Mouse (Mus musculus) mouse embryonic stem cell (cell line): Measurements from ENCODE around the gene Gstm3.
"Not testable (repeated sequence)": the region's sequence is repeated elsewhere in the genome, so short reads cannot be mapped to it uniquely, and the experiment has no call there.

Source experiments
- in situ Hi-C, 2 experiments: fragments of 300-500 bp; cut with MboI; formaldehyde crosslinking; loops; 1 replicate in 1 of 2; 3 replicates in 1 of 2; pipeline ENCODE4 v1.14.3; 2019 to 2020; ENCODE audit warnings: low sequenced_read_pairs in 2 of 2, low pct_unique_long_range_greater_than_20kb in 1 of 2, mixed read lengths in 1 of 2; ENCODE audit not compliant: unreplicated experiment in 1 of 2

Gene Gstm3

GRCm38 (mm10) chr3:107968724-107969395, at the start of gene Gstm3:
TSS of gene Gstm3 (minus strand) at chr3:107969283.
- in situ Hi-C loops: loop anchor here in 1 of 2 experiments (5.0 kb wide), 1 partner anchor 43 kb away; no protein-coding TSS in a partner anchor

GRCm38 (mm10) chr3:108018190-108018820, 49.2 kb upstream of the Gstm3 start:
- in situ Hi-C loops: no loop called here

GRCm38 (mm10) chr3:108017473-108018189, 48.5 kb upstream of the Gstm3 start, which contains the start of gene Gstm1:
TSS of gene Gstm1 (minus strand) at chr3:108017973.
- in situ Hi-C loops: no loop called here

- in situ Hi-C loops: not testable (repeated sequence)
These were observed 47.4 kb upstream of the Gstm3 start for GRCm38 (mm10) chr3:108016468-108016867.

GRCm38 (mm10) chr3:108014974-108015346, 45.9 kb upstream of the Gstm3 start:
- in situ Hi-C loops: loop anchor here in 1 of 2 experiments (5.0 kb wide), 1 partner anchor 48 kb away; the partner anchor contains the start of gene Gstm3

GRCm38 (mm10) chr3:108014098-108014973, 45.3 kb upstream of the Gstm3 start:
- in situ Hi-C loops: loop anchor here in 1 of 2 experiments (5.0 kb wide), 1 partner anchor 47 kb away; the partner anchor contains the start of gene Gstm3

GRCm38 (mm10) chr3:108013331-108013871, 44.3 kb upstream of the Gstm3 start:
- in situ Hi-C loops: loop anchor here in 1 of 2 experiments (5.0 kb wide), 1 partner anchor 46 kb away; the partner anchor contains the start of gene Gstm3

- in situ Hi-C loops: loop anchor here in 1 of 2 experiments (5.0 kb wide), 1 partner anchor 44 kb away; the partner anchor contains the start of gene Gstm3
These were observed 42.5 kb upstream of the Gstm3 start for GRCm38 (mm10) chr3:108011558-108011957.

- in situ Hi-C loops: loop anchor here in 1 of 2 experiments (5.0 kb wide), 1 partner anchor 43 kb away; the partner anchor contains the start of gene Gstm3
These were observed 41.2 kb upstream of the Gstm3 start for GRCm38 (mm10) chr3:108010286-108010685.

GRCm38 (mm10) chr3:108002021-108002420, 32.9 kb upstream of the Gstm3 start:
- in situ Hi-C loops: no loop called here

- in situ Hi-C loops: no loop called here
These were observed 30.4 kb upstream of the Gstm3 start for GRCm38 (mm10) chr3:107999491-107999890.

- in situ Hi-C loops: no loop called here
These were observed 29.5 kb upstream of the Gstm3 start for GRCm38 (mm10) chr3:107998591-107998990.

GRCm38 (mm10) chr3:107996576-107996975, 27.5 kb upstream of the Gstm3 start:
- in situ Hi-C loops: no loop called here

GRCm38 (mm10) chr3:107995974-107996373, 26.9 kb upstream of the Gstm3 start:
- in situ Hi-C loops: not testable (repeated sequence)

GRCm38 (mm10) chr3:107986041-107986562, 17.0 kb upstream of the Gstm3 start, which contains the start of gene Gstm2:
TSS of gene Gstm2 (minus strand) at chr3:107986453.
- in situ Hi-C loops: no loop called here

GRCm38 (mm10) chr3:107985141-107985540, 16.1 kb upstream of the Gstm3 start:
- in situ Hi-C loops: not testable (repeated sequence)

GRCm38 (mm10) chr3:107984471-107984870, 15.4 kb upstream of the Gstm3 start:
- in situ Hi-C loops: no loop called here
